Mouse (Mus musculus) left cerebral cortex, postnatal 10 days (tissue): ENCODE results near the gene Dao. TPM values are rescaled to one million over a fixed set of nuclear protein-coding genes. Genes with fewer than 3 reads are reported as not detected.

Source experiments
- DNase-seq, 2 experiments: peaks; one replicate each; pipeline ENCODE4 v3.0.0; 2021 to 2022; ENCODE audit warnings: low spot score in 2 of 2, mixed read lengths in 1 of 2; ENCODE audit errors: extremely low spot score in 1 of 2
- intact Hi-C: fragments of 180-260 bp; cut with DNase I; formaldehyde crosslinking; loops from one replicate; pipeline ENCODE4 v1.15.1; 2025
- total RNA-seq, 2 experiments: library from RNA; stranded (reverse); gene quantifications; 2 replicates each; pipeline ENCODE4 v1.2.3; 2021

The Dao gene
- total RNA-seq, 2 experiments from 2014 or later, result not detected

DNA sequence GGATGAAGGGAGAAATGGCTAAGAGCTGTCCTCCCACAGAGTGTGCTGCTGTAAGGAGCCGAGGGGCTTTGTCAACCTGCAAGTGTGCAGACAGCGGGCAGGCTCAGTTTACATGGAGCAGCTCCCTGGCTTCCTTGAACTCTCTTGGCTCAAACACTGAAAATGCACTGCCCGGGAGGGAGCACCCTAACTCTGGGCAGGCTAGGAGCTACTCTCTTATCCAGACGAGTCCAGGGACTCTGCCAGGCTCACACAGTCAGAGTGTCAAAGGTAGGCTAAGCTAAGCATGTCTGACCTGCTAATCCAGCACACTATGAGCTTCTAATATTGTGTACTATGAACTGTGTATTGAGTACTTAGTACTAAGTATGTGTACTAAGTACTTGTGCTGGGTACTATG, 3.5 kb downstream of the Dao start:
- intact Hi-C loops, result no loop called here

GRCm38 (mm10) chr5:114007753-114008453, 4.4 kb downstream of the Dao start:
- no peak for DNase-seq
- intact Hi-C loops, result no loop called here

More for the DNA sequence above, 3.5 kb downstream of the Dao start:
- no peak for DNase-seq

- DNase-seq, result no peak
- intact Hi-C loops, result no loop called here
These were observed 5.5 kb downstream of the Dao start for GRCm38 (mm10) chr5:114009049-114009448.

- intact Hi-C loops, result no loop called here
These were observed 11.6 kb downstream of the Dao start for GRCm38 (mm10) chr5:114015121-114015520.

DNA sequence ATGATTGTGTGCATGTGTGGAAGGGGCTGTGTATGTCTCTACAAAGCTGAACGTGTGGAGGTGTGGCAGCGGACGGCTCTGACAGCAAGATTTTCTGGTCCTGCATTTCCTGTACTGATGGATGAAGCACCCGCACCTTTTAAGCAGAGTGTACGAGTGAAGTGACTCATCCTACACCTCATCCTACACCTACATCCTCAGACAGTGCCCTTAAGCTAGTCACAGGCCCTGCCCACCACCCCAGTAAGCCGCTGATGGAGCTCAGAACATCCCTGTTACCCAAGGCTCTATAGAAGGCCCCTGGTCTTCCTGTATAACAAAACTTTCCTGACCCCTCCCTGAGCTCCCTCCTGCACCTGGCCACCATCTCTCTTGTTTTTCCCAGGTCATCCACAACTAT, 20.9 kb downstream of the Dao start:
- intact Hi-C loops, result no loop called here

More at GRCm38 (mm10) chr5:114015121-114015520, 11.6 kb downstream of the Dao start:
- DNase-seq, result no peak

GRCm38 (mm10) chr5:114024885-114025284, 21.4 kb downstream of the Dao start:
- intact Hi-C loops, result no loop called here

More for the DNA sequence above, 20.9 kb downstream of the Dao start:
- no peak for DNase-seq

DNA sequence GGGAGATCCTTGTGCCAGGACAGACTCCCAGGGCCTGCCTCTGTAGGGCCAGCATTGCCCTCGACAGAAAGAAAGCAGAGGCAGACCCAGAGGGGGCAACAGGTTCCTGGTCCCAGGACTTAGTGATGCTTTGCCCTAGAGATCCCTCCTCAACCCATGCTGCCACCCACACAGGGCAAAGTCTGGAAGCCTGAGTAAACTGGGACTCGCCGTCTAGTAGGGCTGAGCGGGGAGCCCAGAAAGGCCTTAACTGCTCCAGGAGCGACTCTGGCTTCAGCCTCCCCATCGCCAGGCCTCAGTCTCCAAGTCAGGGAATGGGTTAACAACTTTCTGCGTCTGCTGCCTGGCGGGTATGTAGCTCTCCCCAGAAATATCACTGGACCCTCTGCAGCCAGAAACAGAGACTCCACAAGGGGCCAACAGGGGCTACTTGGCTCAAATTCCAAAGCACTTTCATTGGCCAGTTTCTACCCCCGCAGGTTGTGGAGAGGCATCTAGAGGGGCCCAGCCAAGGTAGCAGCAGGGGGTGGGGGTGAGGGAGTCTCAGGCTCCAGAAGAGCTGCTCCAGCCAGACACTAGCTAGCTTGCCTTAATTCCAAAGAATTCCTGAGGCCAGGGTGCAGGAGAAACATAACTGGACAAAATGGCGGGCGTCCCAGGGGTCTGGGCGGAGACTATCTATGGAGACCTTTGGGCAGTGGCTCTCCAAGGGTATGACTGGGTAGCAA, 23.9 kb downstream of the Dao start:
- intact Hi-C loops, result no loop called here
- no peak for DNase-seq

More at GRCm38 (mm10) chr5:114024885-114025284, 21.4 kb downstream of the Dao start:
- DNase-seq, result no peak

DNA sequence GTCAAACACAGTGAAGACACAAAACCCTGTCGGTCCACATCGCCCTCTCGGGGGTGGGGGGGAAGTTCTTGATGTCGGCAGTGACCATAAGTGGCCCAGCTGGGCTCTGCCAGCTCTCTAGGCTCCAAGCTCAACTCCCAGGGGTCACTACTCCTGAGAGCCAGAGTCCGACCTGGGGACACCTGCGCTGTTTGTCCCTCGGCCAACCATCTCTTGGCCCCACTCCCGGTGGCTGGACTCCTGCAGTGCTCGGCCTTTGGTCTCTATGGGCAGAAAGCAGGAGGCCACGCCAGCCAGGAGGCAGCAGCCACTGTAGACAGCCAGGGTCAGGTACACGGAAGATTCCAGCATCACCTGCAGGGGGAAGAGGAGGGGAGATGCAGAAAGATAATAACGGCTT, 24.6 kb downstream of the Dao start:
- peak in 1 of 2 experiments; percentile 35 for DNase-seq
- intact Hi-C loops, result no loop called here

DNA sequence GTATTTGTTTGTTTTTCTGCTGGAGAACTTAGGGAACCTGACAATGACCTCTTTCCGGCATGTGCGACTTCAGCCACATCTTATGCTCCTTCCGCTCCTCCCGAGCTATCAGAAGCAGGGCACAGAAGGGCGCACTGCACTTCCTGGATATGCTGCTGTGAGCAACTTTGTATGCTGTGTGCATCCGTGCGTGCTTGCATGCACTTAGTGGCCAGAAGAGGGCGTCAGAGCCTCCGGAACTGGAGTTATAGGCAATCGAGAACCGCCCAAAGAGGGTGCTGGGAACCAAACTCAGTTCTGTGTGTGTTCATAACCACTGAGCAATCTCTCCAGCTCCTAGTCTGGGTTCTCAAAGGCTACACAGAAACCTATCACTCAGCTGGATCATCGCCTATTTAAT, 27.1 kb downstream of the Dao start:
- DNase-seq, result no peak
- intact Hi-C loops, result no loop called here

GRCm38 (mm10) chr5:114032161-114032763, 28.8 kb downstream of the Dao start:
- intact Hi-C loops, result no loop called here
- DNase-seq, result no peak

GRCm38 (mm10) chr5:114034393-114034792, 30.9 kb downstream of the Dao start:
- intact Hi-C loops, result no loop called here
- DNase-seq, result no peak

- intact Hi-C loops, result no loop called here
- no peak for DNase-seq
These were observed 31.6 kb downstream of the Dao start for GRCm38 (mm10) chr5:114035111-114035510.

DNA sequence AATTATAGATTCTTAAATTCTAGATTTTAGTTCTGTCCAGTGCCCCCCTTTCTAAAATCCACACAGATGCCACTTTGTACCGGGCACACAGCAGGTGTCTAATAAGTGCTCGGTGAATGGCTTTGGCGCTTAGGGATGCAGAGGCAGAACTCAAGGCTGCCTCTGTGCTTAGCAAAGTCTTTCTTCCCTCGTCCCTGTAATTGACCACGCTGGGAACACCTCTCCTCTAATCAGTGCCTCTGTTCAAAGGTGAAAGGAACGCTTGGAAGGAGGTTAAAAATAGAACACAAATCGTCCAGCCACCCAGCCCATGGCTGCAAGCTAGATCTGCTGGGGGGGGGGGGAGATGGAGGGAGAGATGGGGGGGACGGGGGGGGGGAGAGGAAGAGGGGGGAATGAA, 37.0 kb downstream of the Dao start:
- intact Hi-C loops, result loop anchor here (5.0 kb wide), 1 partner anchor 83 kb away; no protein-coding TSS in a partner anchor
- DNase-seq, result no peak

DNA sequence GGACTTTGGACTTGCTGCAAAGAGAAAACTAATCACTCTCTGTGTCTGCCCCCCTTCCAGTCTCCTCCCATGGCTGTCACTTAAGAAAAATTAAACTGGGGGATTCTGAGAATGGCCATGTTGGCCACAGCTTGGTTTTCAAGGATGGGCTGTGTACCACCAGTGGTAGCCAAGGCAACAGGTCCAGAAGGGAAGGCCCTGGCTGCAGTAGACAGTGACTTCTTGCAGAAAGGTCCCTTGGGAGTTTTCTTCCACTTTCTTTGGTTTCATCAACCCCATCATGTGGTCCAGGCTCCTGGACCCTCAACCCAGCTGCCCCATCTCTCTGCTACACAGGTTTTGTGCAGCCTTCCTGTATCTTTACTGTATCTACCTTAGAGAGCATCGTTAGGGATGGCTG, 37.4 kb downstream of the Dao start:
- intact Hi-C loops, result loop anchor here (5.0 kb wide), 1 partner anchor 84 kb away; no protein-coding TSS in a partner anchor

DNA sequence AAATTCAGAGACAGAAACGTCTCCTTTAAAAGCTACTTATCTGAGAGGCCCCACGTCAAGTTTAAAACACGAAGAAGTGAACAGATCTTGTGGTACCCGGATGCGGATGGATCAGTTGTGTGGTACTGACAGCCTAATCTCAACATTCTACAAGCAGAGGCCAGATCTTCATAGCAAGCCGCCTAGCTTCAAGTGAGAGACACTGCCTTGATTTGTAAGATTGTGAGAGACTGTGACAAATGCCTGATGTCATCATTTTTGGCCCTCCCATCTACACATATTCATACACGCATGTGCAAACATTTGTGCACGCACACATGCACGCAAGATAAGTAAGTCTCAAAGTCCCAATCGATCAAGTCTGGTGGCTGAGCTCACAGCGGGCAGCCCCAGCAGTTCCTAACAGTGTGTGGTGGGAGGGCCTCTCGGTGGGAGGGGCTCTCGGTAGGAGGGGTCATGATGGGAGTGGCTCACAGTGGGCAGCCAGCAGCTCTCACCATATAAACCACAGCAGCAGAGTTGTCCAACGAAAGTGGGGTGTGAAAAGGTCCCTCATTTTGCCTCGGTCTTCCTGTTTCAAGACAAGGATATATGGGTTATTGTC, 37.9 kb downstream of the Dao start:
- intact Hi-C loops, result loop anchor here (5.0 kb wide), 1 partner anchor 84 kb away; no protein-coding TSS in a partner anchor

More for the DNA sequence above, 37.4 kb downstream of the Dao start:
- no peak for DNase-seq

DNA sequence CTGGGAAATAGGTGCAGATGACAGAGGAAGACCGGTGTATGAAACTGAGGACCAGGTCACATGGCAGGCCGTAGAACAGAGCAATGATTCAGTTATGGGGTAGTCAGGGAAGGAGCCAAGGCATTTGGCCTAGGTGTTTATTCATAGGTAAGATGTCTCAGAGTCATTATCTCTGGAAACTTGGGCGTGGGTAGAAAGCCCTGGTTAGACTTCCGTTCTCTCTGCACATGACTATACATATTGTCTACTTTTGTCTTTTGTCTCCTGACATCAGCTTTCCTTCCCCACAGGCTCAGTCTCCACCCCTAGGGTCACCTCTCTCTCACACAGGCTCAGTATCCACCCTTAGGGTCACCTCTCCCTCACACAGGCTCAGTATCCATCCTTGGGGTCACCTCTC, 40.3 kb downstream of the Dao start:
- intact Hi-C loops, result loop anchor here (5.0 kb wide), 1 partner anchor 86 kb away; no protein-coding TSS in a partner anchor

More for the DNA sequence above, 37.9 kb downstream of the Dao start:
- DNase-seq, result no peak

GRCm38 (mm10) chr5:114045134-114045533, 41.6 kb downstream of the Dao start:
- DNase-seq, result no peak
- intact Hi-C loops, result no loop called here

More for the DNA sequence above, 40.3 kb downstream of the Dao start:
- DNase-seq, result no peak

GRCm38 (mm10) chr5:114046151-114046550, 42.6 kb downstream of the Dao start:
- no peak for DNase-seq
- intact Hi-C loops, result no loop called here

GRCm38 (mm10) chr5:114046604-114047003, 43.1 kb downstream of the Dao start:
- intact Hi-C loops, result no loop called here

More at GRCm38 (mm10) chr5:114046604-114047003, 43.1 kb downstream of the Dao start:
- no peak for DNase-seq
